Comparison of ENCODE assay signal across 29 mouse cellular contexts in the genomic region with DNA sequence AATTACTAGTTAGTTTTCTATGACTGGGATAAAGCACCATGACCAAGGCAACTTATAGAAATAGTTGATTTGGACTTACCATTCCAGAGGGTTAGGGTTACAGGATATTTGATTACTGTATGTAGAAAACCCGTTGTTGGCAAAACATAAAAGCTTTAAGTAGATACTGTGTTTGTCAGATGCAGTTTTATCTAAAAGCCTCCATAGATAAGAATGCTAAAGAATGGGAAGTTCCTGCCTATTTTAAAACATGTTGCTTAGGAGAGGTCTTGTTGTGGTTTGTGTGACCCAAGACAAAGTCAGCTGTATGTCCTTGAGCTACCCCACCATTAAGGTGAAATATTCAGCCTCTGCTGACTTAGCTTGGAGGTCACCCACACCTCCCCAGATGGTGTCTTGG.
"Had no signal": no experiment of that assay in that cellular context is flagged by ENCODE, and none has a peak within 500 bp of the region (broad histone marks: within the 10 kb centered on the region; RNA-seq: fewer than 3 reads in every experiment).

No protein-coding gene starts in this region.

- H3K27ac ChIP-seq: embryonic facial prominence, embryonic 10.5 days; embryonic facial prominence, embryonic 12.5 days; embryonic facial prominence, embryonic 13.5 days; embryonic facial prominence, embryonic 15.5 days; forebrain, embryonic 10.5 days; forebrain, embryonic 12.5 days; forebrain, embryonic 13.5 days; forebrain, embryonic 15.5 days; gastrocnemius, adult 2 months; heart, adult 2 months; heart, embryonic 10.5 days had no signal

- H3K36me3 ChIP-seq: embryonic facial prominence, embryonic 10.5 days; embryonic facial prominence, embryonic 12.5 days; embryonic facial prominence, embryonic 13.5 days; embryonic facial prominence, embryonic 15.5 days; forebrain, embryonic 10.5 days; forebrain, embryonic 12.5 days; forebrain, embryonic 15.5 days; heart, embryonic 10.5 days had no signal

- H3K9ac ChIP-seq: embryonic facial prominence, embryonic 12.5 days; embryonic facial prominence, embryonic 13.5 days; embryonic facial prominence, embryonic 15.5 days; forebrain, embryonic 12.5 days; forebrain, embryonic 13.5 days; forebrain, embryonic 15.5 days; forebrain, postnatal 0 days had no signal

- H3K27me3 ChIP-seq: embryonic facial prominence, embryonic 12.5 days had no signal

- DNase-seq: cerebellum, adult 8-10 months; cerebellum, adult 9-10 months; cerebellum, adult 9-11 months; cerebellum, postnatal 10 days; cerebellum, postnatal 14 days; cerebellum, postnatal 25 days; cerebellum, postnatal 36 days; embryo, embryonic 11 days; forebrain, postnatal 0 days; gastrocnemius, adult 2 months; gastrocnemius, postnatal 10 days; gastrocnemius, postnatal 14 days; gastrocnemius, postnatal 25 days; gastrocnemius, postnatal 36 days; heart, adult 11 months; heart, adult 18-20 months; heart, adult 2 months had no signal

- ATAC-seq: forebrain, embryonic 13.5 days; forebrain, embryonic 14.5 days; forebrain, embryonic 15.5 days; forebrain, embryonic 16.5 days; forebrain, postnatal 0 days had no signal

- H3K9me3 ChIP-seq: embryonic facial prominence, embryonic 10.5 days; embryonic facial prominence, embryonic 12.5 days; embryonic facial prominence, embryonic 13.5 days; embryonic facial prominence, embryonic 15.5 days; forebrain, embryonic 10.5 days; forebrain, embryonic 12.5 days; forebrain, embryonic 13.5 days; forebrain, embryonic 15.5 days; heart, embryonic 10.5 days had no signal

- H3K4me1 ChIP-seq: embryonic facial prominence, embryonic 10.5 days; embryonic facial prominence, embryonic 12.5 days; embryonic facial prominence, embryonic 13.5 days; embryonic facial prominence, embryonic 15.5 days; forebrain, embryonic 10.5 days; forebrain, embryonic 12.5 days; forebrain, embryonic 13.5 days; forebrain, embryonic 15.5 days; heart, embryonic 10.5 days had no signal

- H3K4me3 ChIP-seq: embryonic facial prominence, embryonic 10.5 days; embryonic facial prominence, embryonic 12.5 days; embryonic facial prominence, embryonic 13.5 days; embryonic facial prominence, embryonic 15.5 days; erythroblast, embryonic 14.5 days; forebrain, embryonic 10.5 days; forebrain, embryonic 12.5 days; forebrain, embryonic 13.5 days; forebrain, embryonic 15.5 days; gastrocnemius, adult 2 months; heart, adult 2 months; heart, embryonic 10.5 days had no signal
